Mouse (Mus musculus) adrenal gland, postnatal 10 days (tissue): Measurements from ENCODE around the gene Olfr365. TPM values are rescaled to one million over a fixed set of nuclear protein-coding genes. Genes with fewer than 3 reads are reported as not detected.

ENCODE experiments used
- DNase-seq: peaks from one replicate; pipeline ENCODE4 v3.0.0; 2021; ENCODE audit warnings: mixed read lengths
- long read RNA-seq, 2 experiments: library from polyadenylated mRNA; stranded (forward); transcript quantifications; one replicate each; pipeline ENCODE4 v2.0.0; 2021
- total RNA-seq, 2 experiments: library from RNA; stranded (reverse); gene quantifications; 2 replicates each; pipeline ENCODE4 v1.2.3; 2021

The Olfr365 gene
- total RNA-seq = not detected
- long read RNA-seq, experiment 1 = 0 reads
- long read RNA-seq, experiment 2 = 0 reads

- DNase-seq = no peak
Observed at GRCm38 (mm10) chr2:37187898-37188297, at the start of gene Olfr365. Olfr365 (plus strand) TSS chr2:37188198.

GRCm38 (mm10) chr2:37139022-37139421, 49.0 kb upstream of the Olfr365 start, which contains the start of gene Olfr364-ps1:
Olfr364-ps1 (plus strand) TSS chr2:37139322.
- DNase-seq = no peak

- no peak for DNase-seq
Observed at GRCm38 (mm10) chr2:37211274-37211673, 23.3 kb downstream of the Olfr365 start, which contains the start of gene Olfr366. Olfr366 (plus strand) TSS chr2:37211574.

Other genes with a start within 250 kb of the Olfr365 start
- not detected for gene Olfr357, start 194.4 kb upstream of the Olfr365 start, total RNA-seq
- gene Olfr358, start 178.9 kb upstream of the Olfr365 start, total RNA-seq = not detected
- gene Olfr360, start 122.5 kb upstream of the Olfr365 start, total RNA-seq = not detected
- not detected for gene Olfr361, start 98.9 kb upstream of the Olfr365 start, total RNA-seq
- not detected for gene Olfr362, start 70.3 kb upstream of the Olfr365 start, total RNA-seq
- gene Olfr364-ps1, start 48.9 kb upstream of the Olfr365 start, total RNA-seq = not detected
- gene Olfr366, start 23.4 kb downstream of the Olfr365 start, total RNA-seq = not detected
- gene Olfr368, start 138.3 kb downstream of the Olfr365 start, total RNA-seq = not detected
- 10 to 100 TPM; 40.8 to 41.2 TPM for gene Pdcl, start 171.1 kb downstream of the Olfr365 start, total RNA-seq
- gene Rc3h2, start 234.7 kb downstream of the Olfr365 start, total RNA-seq = 10 to 100 TPM; 34.8 to 43.4 TPM